Mouse (Mus musculus): ENCODE measurements around the gene Psmg1. TPM values are rescaled to one million over a fixed set of nuclear protein-coding genes. Genes with fewer than 3 reads are reported as not detected.
A peak's percentile ranks its signal among the peaks of the same experiment; 100 is the strongest.
"Not testable (repeated sequence)": the region's sequence is repeated elsewhere in the genome, so short reads cannot be mapped to it uniquely, and the experiment has no call there.

The Psmg1 gene
- 71.5 and 72.4 TPM in 2 replicates for polyA plus RNA-seq (2015; fragmentation: Nextera tagmentation; extraction: Ambion mirVana)

DNA sequence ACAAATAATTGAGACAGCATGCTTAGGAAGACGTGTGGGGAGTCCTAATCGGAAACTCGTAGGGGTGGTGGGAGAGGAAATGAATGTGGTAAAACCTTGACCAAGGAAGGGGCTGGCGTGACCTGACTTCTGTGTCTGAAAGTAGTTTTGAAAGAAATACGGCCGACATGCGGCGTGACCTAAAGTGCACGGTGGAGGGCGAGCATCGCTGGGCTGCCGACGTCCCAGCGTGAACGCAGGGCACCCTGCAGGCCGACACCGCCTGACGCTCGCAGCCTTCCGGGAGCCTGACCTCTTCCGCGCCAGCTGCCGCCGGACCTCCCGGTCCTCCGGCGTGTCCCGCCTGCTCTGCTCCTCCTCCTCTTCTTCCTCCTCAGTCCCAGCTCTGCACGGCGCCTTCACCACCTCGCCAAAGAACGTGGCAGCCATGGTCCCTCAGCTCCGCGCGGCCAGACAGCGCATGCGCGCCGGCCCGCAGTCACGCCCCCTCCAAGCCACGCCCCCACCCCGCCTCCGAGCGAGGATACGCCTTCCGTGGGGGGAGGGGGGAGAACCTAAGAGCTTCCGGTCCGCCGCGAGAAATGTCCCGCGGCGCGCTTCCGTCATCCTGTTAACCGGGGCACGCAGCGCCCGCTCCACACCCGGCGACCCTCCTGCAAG, at the start of gene Psmg1:
Gene Psmg1 (minus strand): TSS at position 499 of the 660 bp plus-strand sequence.
- under 1% methylated on average over 56 of the region's 62 CpGs for WGBS
- Histone ChIP-seq H3K27me3 (no peaks in the 10 kb centered on the region), H3K27ac (replicated peaks) (peak within 1 kb of the TSS; percentile 91), H3K36me3 (peaks cover 20% of the 10 kb centered on the region), H3K4me2 (replicated peaks) (peak within 1 kb of the TSS; percentile 63), H3K4me3 (peak within 1 kb of the TSS; percentile 86), H3K9me3 (no peaks in the 10 kb centered on the region), H3K4me1 (peaks cover 18% of the 10 kb centered on the region), H3K9ac (replicated peaks) (peak within 1 kb of the TSS; percentile 78)
- peak; percentile 95 for ATAC-seq (replicated peaks)

DNA sequence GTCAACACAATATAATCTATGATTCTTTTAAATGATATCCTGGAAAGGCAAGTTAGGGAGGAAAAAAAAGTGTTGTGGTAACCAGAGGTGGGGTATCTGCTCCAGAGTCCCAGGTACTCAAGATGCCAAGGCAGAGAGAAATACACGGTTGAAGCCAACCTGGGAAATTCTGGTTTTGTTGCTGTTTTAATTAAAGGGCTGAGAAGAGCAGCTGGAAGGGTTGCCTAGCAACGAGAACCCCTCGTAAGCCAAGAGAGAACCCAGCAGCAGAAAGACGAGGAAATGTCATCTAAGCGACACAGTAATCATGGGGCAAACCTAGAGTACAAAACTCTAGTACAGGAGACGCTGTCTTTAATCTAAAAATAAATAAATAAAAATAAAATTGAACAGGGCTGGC, 48.8 kb upstream of the Psmg1 start:
- H3K4me3 ChIP-seq: no peak overlapping the region
- H3K36me3 ChIP-seq: peaks cover 98% of the 10 kb centered on the region
- no peaks in the 10 kb centered on the region for H3K27me3 ChIP-seq
- H3K9me3 ChIP-seq: no peaks in the 10 kb centered on the region
- 0 out of 2 replicates have a peak overlapping the region, but pooled peaks have one; percentile 5 for H3K27ac ChIP-seq (replicated peaks)
- no peak overlapping the region for H3K9ac ChIP-seq (replicated peaks)
- no peaks in the 10 kb centered on the region for H3K4me1 ChIP-seq
- H3K4me2 ChIP-seq (replicated peaks): no peak overlapping the region
- no peak for ATAC-seq (replicated peaks)
- WGBS: 35% methylated on average over 6 of the region's 6 CpGs

GRCm38 (mm10) chr16:96034473-96034872, 43.7 kb upstream of the Psmg1 start:
- no peak overlapping the region for H3K9ac ChIP-seq (replicated peaks)
- H3K36me3 ChIP-seq: peaks cover 97% of the 10 kb centered on the region
- H3K27ac ChIP-seq (replicated peaks): no peak overlapping the region
- no peaks in the 10 kb centered on the region for H3K4me1 ChIP-seq
- H3K9me3 ChIP-seq: no peaks in the 10 kb centered on the region
- H3K4me3 ChIP-seq: no peak overlapping the region
- no peak for ATAC-seq (replicated peaks)
- no peaks in the 10 kb centered on the region for H3K27me3 ChIP-seq
- 91% methylated on average over 6 of the region's 6 CpGs for WGBS
- no peak overlapping the region for H3K4me2 ChIP-seq (replicated peaks)

DNA sequence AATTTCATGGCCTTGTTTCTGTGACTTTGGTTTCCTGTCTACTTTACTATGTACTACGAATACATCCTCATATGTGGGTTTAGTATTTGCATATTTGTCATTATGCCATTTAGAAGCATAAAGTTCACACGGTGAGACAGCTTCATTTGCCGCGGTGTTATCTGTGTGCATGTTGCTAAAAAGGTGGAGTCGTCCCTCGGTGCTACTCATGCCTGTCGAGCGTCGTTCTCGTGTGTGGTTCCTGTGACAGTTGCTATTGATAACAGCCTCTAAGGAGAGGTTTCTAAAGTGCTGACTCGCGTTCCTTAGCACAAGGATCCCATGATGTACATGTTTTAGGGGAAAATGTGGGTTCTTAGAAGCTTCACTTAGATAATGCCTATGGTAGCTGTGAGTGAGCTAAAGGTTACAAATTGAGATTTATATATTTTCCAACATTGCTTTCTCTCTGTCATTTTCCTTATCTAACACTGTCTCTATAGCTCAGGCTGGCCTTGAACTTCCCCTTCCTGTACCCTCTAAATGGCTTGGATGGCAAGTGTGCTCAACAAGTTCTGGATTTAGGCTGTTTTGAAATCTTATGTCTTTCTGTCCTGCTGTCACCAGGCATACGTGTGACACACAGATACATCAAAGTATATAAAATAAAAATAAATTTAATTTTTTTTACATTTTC, 41.7 kb upstream of the Psmg1 start:
- no peak overlapping the region for H3K27ac ChIP-seq (replicated peaks)
- no peaks in the 10 kb centered on the region for H3K27me3 ChIP-seq
- no peak overlapping the region for H3K9ac ChIP-seq (replicated peaks)
- H3K36me3 ChIP-seq: peaks cover 96% of the 10 kb centered on the region
- ATAC-seq (replicated peaks): no peak
- no peaks in the 10 kb centered on the region for H3K9me3 ChIP-seq
- H3K4me2 ChIP-seq (replicated peaks): no peak overlapping the region
- no peak overlapping the region for H3K4me3 ChIP-seq
- H3K4me1 ChIP-seq: no peaks in the 10 kb centered on the region
- WGBS: 93% methylated on average over 13 of the region's 13 CpGs

GRCm38 (mm10) chr16:96030476-96031102, 39.8 kb upstream of the Psmg1 start:
- Histone ChIP-seq H3K9me3 (no peaks in the 10 kb centered on the region), H3K4me1 (no peaks in the 10 kb centered on the region), H3K4me2 (replicated peaks) (no peak overlapping the region), H3K27ac (replicated peaks) (no peak overlapping the region), H3K9ac (replicated peaks) (no peak overlapping the region), H3K36me3 (peaks cover 95% of the 10 kb centered on the region), H3K27me3 (no peaks in the 10 kb centered on the region), H3K4me3 (no peak overlapping the region)
- no peak for ATAC-seq (replicated peaks)
- 92% methylated on average over 2 of the region's 2 CpGs for WGBS

- Histone ChIP-seq H3K9me3 (no peaks in the 10 kb centered on the region), H3K27ac (replicated peaks) (no peak overlapping the region), H3K36me3 (peaks cover 87% of the 10 kb centered on the region), H3K27me3 (no peaks in the 10 kb centered on the region), H3K4me3 (no peak overlapping the region), H3K4me2 (replicated peaks) (no peak overlapping the region), H3K4me1 (no peaks in the 10 kb centered on the region), H3K9ac (replicated peaks) (no peak overlapping the region)
- 93% methylated on average over 5 of the region's 5 CpGs for WGBS
- ATAC-seq (replicated peaks): no peak
Measured at GRCm38 (mm10) chr16:96026256-96026655, 35.5 kb upstream of the Psmg1 start.

- Histone ChIP-seq H3K27ac (replicated peaks) (no peak overlapping the region), H3K4me2 (replicated peaks) (no peak overlapping the region), H3K9ac (replicated peaks) (no peak overlapping the region), H3K4me3 (no peak overlapping the region), H3K4me1 (no peaks in the 10 kb centered on the region), H3K27me3 (no peaks in the 10 kb centered on the region), H3K9me3 (no peaks in the 10 kb centered on the region), H3K36me3 (peaks cover 87% of the 10 kb centered on the region)
- no peak for ATAC-seq (replicated peaks)
- 87% methylated on average over 3 of the region's 3 CpGs for WGBS
Measured at GRCm38 (mm10) chr16:96025244-96025643, 34.5 kb upstream of the Psmg1 start.

- WGBS: 94% methylated on average over 10 of the region's 10 CpGs
Measured at GRCm38 (mm10) chr16:96021045-96021444, 30.3 kb upstream of the Psmg1 start.

DNA sequence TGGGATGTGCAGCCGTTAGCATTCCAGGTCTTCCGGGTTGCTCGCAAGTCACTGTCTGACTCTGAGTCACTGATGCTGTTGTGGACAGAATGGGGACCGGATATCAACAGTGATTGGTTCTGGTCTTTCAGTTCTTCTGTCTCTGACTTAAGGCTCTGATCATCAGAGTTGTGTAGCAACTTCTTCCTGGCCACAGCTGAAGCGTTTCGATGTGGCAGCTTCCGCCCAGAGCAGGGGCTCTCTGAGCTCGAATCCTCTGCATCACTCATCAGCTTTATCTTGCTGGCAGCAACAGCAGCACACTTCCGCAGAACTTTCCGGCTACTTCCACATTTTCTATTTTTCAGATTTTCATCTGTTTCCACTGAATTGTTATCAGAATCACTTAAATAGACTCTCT, 18.4 kb upstream of the Psmg1 start:
- H3K36me3 ChIP-seq: peaks cover 24% of the 10 kb centered on the region
- not testable (repeated sequence) for H3K4me3 ChIP-seq; H3K4me1 ChIP-seq; H3K4me2 ChIP-seq (replicated peaks); H3K9ac ChIP-seq (replicated peaks); H3K27me3 ChIP-seq; H3K9me3 ChIP-seq; ATAC-seq (replicated peaks); H3K27ac ChIP-seq (replicated peaks)
- no CpG with 5 or more reads among the region's 10 CpGs for WGBS

More at GRCm38 (mm10) chr16:96021045-96021444, 30.3 kb upstream of the Psmg1 start:
- H3K9me3 ChIP-seq: no peaks in the 10 kb centered on the region
- H3K4me1 ChIP-seq: no peaks in the 10 kb centered on the region
- no peak overlapping the region for H3K9ac ChIP-seq (replicated peaks)
- no peak for ATAC-seq (replicated peaks)
- H3K4me3 ChIP-seq: no peak overlapping the region
- H3K27ac ChIP-seq (replicated peaks): no peak overlapping the region
- no peak overlapping the region for H3K4me2 ChIP-seq (replicated peaks)
- peaks cover 89% of the 10 kb centered on the region for H3K36me3 ChIP-seq
- no peaks in the 10 kb centered on the region for H3K27me3 ChIP-seq

DNA sequence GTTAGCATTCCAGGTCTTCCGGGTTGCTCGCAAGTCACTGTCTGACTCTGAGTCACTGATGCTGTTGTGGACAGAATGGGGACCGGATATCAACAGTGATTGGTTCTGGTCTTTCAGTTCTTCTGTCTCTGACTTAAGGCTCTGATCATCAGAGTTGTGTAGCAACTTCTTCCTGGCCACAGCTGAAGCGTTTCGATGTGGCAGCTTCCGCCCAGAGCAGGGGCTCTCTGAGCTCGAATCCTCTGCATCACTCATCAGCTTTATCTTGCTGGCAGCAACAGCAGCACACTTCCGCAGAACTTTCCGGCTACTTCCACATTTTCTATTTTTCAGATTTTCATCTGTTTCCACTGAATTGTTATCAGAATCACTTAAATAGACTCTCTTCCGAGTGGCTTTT, 13.5 kb upstream of the Psmg1 start:
- not testable (repeated sequence) for H3K27me3 ChIP-seq; H3K4me1 ChIP-seq; ATAC-seq (replicated peaks); H3K9me3 ChIP-seq; H3K9ac ChIP-seq (replicated peaks); H3K4me2 ChIP-seq (replicated peaks); H3K4me3 ChIP-seq; H3K27ac ChIP-seq (replicated peaks)
- WGBS: no CpG with 5 or more reads among the region's 10 CpGs
- peaks cover 44% of the 10 kb centered on the region for H3K36me3 ChIP-seq

DNA sequence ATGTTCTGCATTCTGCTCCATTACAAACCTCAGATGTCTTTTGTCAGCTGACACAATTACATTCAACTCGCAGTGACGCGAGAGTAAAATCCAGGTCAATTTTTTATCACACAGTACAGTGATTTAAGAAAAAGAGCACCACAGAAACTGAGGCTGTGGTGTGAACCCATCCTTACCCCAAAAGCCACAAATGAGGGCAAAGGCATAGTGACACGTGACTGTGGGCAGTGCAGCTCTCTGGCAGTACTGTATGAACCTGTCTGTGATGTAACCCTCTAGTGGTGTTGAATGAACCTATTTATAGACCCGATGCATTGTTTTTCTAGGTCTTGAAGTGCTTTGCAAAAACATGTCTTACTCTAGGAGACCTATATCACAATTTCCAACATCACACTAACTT, 8.5 kb upstream of the Psmg1 start:
- H3K4me1 ChIP-seq: no peaks in the 10 kb centered on the region
- no peak for ATAC-seq (replicated peaks)
- no peaks in the 10 kb centered on the region for H3K27me3 ChIP-seq
- H3K27ac ChIP-seq (replicated peaks): no peak overlapping the region
- H3K9me3 ChIP-seq: no peaks in the 10 kb centered on the region
- no peak overlapping the region for H3K4me3 ChIP-seq
- no peak overlapping the region for H3K9ac ChIP-seq (replicated peaks)
- 83% methylated on average over 5 of the region's 5 CpGs for WGBS
- no peak overlapping the region for H3K4me2 ChIP-seq (replicated peaks)
- H3K36me3 ChIP-seq: peaks cover 56% of the 10 kb centered on the region

GRCm38 (mm10) chr16:95996156-95996555, 5.4 kb upstream of the Psmg1 start:
- ATAC-seq (replicated peaks): no peak
- Histone ChIP-seq H3K4me3 (no peak overlapping the region), H3K9me3 (no peaks in the 10 kb centered on the region), H3K36me3 (peaks cover 40% of the 10 kb centered on the region), H3K27me3 (no peaks in the 10 kb centered on the region), H3K9ac (replicated peaks) (no peak overlapping the region), H3K4me1 (peaks cover 9% of the 10 kb centered on the region), H3K27ac (replicated peaks) (no peak overlapping the region), H3K4me2 (replicated peaks) (no peak overlapping the region)
- 88% methylated on average over 7 of the region's 7 CpGs for WGBS
